Mouse (Mus musculus) yolk sac, embryonic 10.5 days (tissue): ENCODE data around the gene Cutc.

ENCODE experiments used
- DNase-seq: peaks from one replicate; pipeline ENCODE4 v3.0.0-alpha.2; 2017; ENCODE audit warnings: low spot score

Cutc gene

GRCm38 (mm10) chr19:43752489-43753225 is at the start of gene Cutc, which contains the start of gene Cox15:
TSS of gene Cutc (plus strand) at chr19:43752996.
TSS of gene Cox15 (minus strand) at chr19:43753000.
- peak; percentile 93 for DNase-seq

- DNase-seq: peak; percentile 79
Measured at GRCm38 (mm10) chr19:43704211-43704610, 48.6 kb upstream of the Cutc start.

GRCm38 (mm10) chr19:43704787-43705497 is 47.9 kb upstream of the Cutc start:
- DNase-seq: peak; percentile 36

GRCm38 (mm10) chr19:43708206-43708605 is 44.6 kb upstream of the Cutc start:
- no peak for DNase-seq

GRCm38 (mm10) chr19:43709317-43709716 is 43.5 kb upstream of the Cutc start:
- DNase-seq: no peak

- peak; percentile 74 for DNase-seq
Measured at GRCm38 (mm10) chr19:43711159-43711916, 41.5 kb upstream of the Cutc start.

GRCm38 (mm10) chr19:43711971-43712370 is 40.8 kb upstream of the Cutc start:
- no peak for DNase-seq

GRCm38 (mm10) chr19:43720061-43720460 is 32.7 kb upstream of the Cutc start:
- DNase-seq: no peak

- no peak for DNase-seq
Measured at GRCm38 (mm10) chr19:43722891-43723290, 29.9 kb upstream of the Cutc start.

GRCm38 (mm10) chr19:43723501-43723900 is 29.3 kb upstream of the Cutc start:
- no peak for DNase-seq

GRCm38 (mm10) chr19:43724194-43724593 is 28.6 kb upstream of the Cutc start:
- DNase-seq: no peak

GRCm38 (mm10) chr19:43724821-43725220 is 28.0 kb upstream of the Cutc start:
- DNase-seq: no peak

- DNase-seq: no peak
Measured at GRCm38 (mm10) chr19:43726510-43727146, 26.2 kb upstream of the Cutc start.

GRCm38 (mm10) chr19:43729296-43730036 is 23.3 kb upstream of the Cutc start:
- peak; percentile 34 for DNase-seq

- DNase-seq: peak; percentile 28
Measured at GRCm38 (mm10) chr19:43730037-43730428, 22.8 kb upstream of the Cutc start.

- DNase-seq: no peak
Measured at GRCm38 (mm10) chr19:43731157-43731556, 21.6 kb upstream of the Cutc start.

- DNase-seq: no peak
Measured at GRCm38 (mm10) chr19:43738409-43738808, 14.4 kb upstream of the Cutc start.

- DNase-seq: no peak
Measured at GRCm38 (mm10) chr19:43743401-43743800, 9.4 kb upstream of the Cutc start.

GRCm38 (mm10) chr19:43745740-43746139 is 7.1 kb upstream of the Cutc start:
- DNase-seq: no peak

- peak; percentile 55 for DNase-seq
Measured at GRCm38 (mm10) chr19:43747877-43748276, 4.9 kb upstream of the Cutc start.

- no peak for DNase-seq
Measured at GRCm38 (mm10) chr19:43750008-43750407, 2.8 kb upstream of the Cutc start.
